Mouse (Mus musculus) adrenal gland (tissue): ENCODE results near the gene Fbxw26.
"Not testable (repeated sequence)": the region's sequence is repeated elsewhere in the genome, so short reads cannot be mapped to it uniquely, and the experiment has no call there.

Experiments
- intact Hi-C: fragments of 180-260 bp; cut with DNase I; formaldehyde crosslinking; loops from one replicate; pipeline ENCODE4 v1.15.1; 2025
- long read RNA-seq, 2 experiments: library from polyadenylated mRNA; unstranded; transcript quantifications; one replicate each; pipeline ENCODE4 v2.0.0; 2020; ENCODE audit warnings: borderline replicate concordance in 1 of 2; ENCODE audit not compliant: insufficient replicate concordance in 1 of 2

Fbxw26 gene
- long read RNA-seq, experiment 1, result 0 reads
- long read RNA-seq, experiment 2, result 0 reads

DNA sequence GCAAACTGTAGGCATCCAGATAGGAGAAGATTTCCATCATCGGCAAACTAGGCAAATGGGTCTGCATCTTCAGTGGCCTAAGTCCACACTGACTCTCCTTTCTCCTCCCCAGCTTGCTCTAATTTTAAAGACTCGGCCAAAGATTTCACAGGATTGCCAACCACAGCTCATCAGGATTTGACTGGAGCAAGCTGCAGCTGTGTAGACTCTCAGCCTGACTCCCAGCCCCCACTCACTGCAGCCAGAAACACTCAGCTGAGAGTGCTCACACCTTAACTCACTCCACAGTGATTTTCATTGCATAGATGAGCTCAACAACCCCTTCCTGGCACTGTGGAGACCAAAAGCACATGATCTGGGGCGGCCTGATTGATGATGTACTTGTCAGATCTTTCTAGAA lies at the start of gene Fbxw26:
TSS of gene Fbxw26 (minus strand) at position 101 of the 400 bp plus-strand sequence.
- intact Hi-C loops, result not testable (repeated sequence)

DNA sequence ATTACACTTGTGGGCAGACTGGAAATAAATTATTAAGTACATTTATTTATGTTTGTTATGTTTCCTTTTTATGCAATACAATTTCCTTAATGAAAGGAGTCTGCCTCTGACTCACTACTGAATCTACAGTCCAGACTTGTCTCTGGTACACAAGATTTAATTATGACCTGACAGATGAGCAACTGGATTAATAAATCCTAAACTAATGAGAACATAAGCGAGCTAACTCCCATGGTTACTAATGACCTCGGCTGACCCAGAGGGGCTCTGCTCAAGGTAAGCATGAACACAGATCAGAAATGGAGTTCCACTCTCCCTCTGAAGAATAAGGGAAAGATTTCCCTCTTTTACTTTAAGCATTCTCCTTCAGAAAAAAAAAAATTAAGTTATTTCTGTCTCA lies 49.3 kb upstream of the Fbxw26 start:
- intact Hi-C loops, result no loop called here

DNA sequence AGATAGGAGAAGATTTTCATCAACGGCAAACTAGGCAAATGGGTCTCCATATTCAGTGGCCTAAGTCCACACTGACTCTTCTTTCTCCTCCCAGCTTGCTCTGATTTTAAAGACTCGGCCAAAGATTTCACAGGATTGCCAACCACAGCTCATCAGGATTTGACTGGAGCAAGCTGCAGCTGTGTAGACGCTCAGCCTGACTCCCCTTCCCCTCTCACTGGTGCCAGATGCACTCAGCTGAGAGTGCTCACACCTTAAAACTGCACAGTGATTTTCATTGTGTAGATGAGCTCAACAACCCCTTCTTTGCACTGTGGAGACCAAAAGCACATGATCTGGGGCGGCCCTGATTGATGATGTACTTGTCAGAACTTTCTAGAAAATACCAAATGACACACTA lies 44.7 kb upstream of the Fbxw26 start, which contains the start of gene Fbxw27:
TSS of gene Fbxw27 (minus strand) at position 101 of the 400 bp plus-strand sequence.
- intact Hi-C loops, result not testable (repeated sequence)

DNA sequence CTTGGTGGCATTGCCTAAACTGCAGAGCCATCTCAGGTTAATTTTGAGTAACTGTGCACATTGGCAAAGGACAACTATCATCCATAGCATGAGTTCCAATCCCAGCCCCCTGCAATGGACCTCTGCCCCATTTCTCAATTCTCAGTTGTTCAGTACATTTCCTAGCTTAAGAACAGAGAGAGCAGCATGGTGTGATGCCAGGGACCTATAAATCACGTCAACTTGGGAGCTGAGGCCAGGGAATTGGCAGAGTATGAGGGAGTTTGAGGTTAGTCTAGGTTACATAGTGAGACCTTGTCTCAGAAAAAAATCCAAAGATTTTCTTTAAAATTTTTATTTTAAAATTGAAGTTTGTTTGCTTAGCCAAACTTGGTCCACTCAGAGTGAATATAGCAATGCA lies 21.0 kb upstream of the Fbxw26 start:
- intact Hi-C loops, result not testable (repeated sequence)

DNA sequence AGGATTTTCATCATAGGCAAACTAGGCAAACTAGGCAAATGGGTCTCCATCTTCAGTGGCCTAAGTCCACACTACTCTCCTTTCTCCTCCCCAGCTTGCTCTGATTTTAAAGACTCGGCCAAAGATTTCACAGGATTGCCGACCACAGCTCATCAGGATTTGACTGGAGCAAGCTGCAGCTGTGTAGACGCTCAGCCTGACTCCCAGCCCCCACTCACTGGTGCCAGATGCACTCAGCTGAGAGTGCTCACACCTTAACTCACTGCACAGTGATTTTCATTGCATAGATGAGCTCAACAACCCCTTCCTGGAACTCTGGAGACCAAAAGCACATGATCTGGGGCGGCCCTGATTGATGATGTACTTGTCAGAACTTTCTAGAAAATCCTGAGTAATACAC lies 43.3 kb downstream of the Fbxw26 start, which contains the start of gene Fbxw18:
TSS of gene Fbxw18 (minus strand) at position 101 of the 400 bp plus-strand sequence.
- intact Hi-C loops, result not testable (repeated sequence)

DNA sequence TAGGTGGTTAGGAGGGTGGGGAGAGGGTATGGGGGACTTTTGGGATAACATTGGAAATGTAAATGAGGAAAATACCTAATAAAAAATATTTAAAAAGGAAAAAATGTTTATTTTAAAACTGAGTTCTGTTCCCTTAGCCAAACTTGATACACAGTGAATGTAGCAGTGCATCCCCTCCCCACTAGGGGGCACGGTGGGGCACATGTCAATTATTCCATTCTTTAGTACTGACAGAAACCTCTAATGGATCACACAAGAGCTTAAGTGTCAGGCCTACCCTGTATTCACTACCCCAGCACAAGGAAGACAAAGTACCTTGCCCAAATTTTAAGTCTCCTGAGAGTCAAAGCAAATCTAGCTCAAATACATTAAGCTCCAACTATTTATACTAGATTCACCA lies 60.6 kb downstream of the Fbxw26 start:
- intact Hi-C loops, result no loop called here
